Mouse (Mus musculus) gastrocnemius, postnatal 10 days (tissue): ENCODE measurements around the gene Gm42791. TPM values are rescaled to one million over a fixed set of nuclear protein-coding genes. Genes with fewer than 3 reads are reported as not detected.

Source experiments
- DNase-seq: peaks from one replicate; pipeline ENCODE4 v3.0.0; 2021; ENCODE audit warnings: mixed read lengths
- long read RNA-seq, 2 experiments: library from polyadenylated mRNA; stranded (forward); transcript quantifications; one replicate each; pipeline ENCODE4 v2.0.0; 2021
- total RNA-seq, 2 experiments: library from RNA; stranded (reverse); gene quantifications; 2 replicates each; pipeline ENCODE4 v1.2.3; 2021

Gene Gm42791
- 1 to 10 TPM in 1 of 2 experiments, under 1 TPM in 1; 0.89 to 3.7 TPM for total RNA-seq
- long read RNA-seq, experiment 1: 0 reads
- long read RNA-seq, experiment 2: 0 reads

- peak; percentile 90 for DNase-seq
These were observed at the start of gene Gm42791 for GRCm38 (mm10) chr5:148994706-148995414. Gene Gm42791 (minus strand): TSS chr5:148995147.

- no peak for DNase-seq
These were observed 49.1 kb upstream of the Gm42791 start for GRCm38 (mm10) chr5:149044067-149044466.

GRCm38 (mm10) chr5:149043240-149043639, 48.3 kb upstream of the Gm42791 start:
- DNase-seq: no peak

GRCm38 (mm10) chr5:149039825-149040224, 44.9 kb upstream of the Gm42791 start:
- DNase-seq: peak; percentile 35

- DNase-seq: peak; percentile 64
These were observed 42.8 kb upstream of the Gm42791 start for GRCm38 (mm10) chr5:149037729-149038128.

- DNase-seq: no peak
These were observed 42.0 kb upstream of the Gm42791 start for GRCm38 (mm10) chr5:149036920-149037319.

GRCm38 (mm10) chr5:149032438-149032837, 37.5 kb upstream of the Gm42791 start:
- DNase-seq: no peak

GRCm38 (mm10) chr5:149031199-149031750, 36.3 kb upstream of the Gm42791 start:
- DNase-seq: peak; percentile 79

- no peak for DNase-seq
These were observed 35.2 kb upstream of the Gm42791 start for GRCm38 (mm10) chr5:149030103-149030502.

- no peak for DNase-seq
These were observed 33.4 kb upstream of the Gm42791 start for GRCm38 (mm10) chr5:149028394-149028793.

GRCm38 (mm10) chr5:149027389-149027788, 32.4 kb upstream of the Gm42791 start:
- DNase-seq: no peak

- DNase-seq: no peak
These were observed 26.2 kb upstream of the Gm42791 start for GRCm38 (mm10) chr5:149021120-149021519.

- no peak for DNase-seq
These were observed 25.7 kb upstream of the Gm42791 start for GRCm38 (mm10) chr5:149020681-149021062.

GRCm38 (mm10) chr5:149020059-149020680, 25.2 kb upstream of the Gm42791 start:
- no peak for DNase-seq

GRCm38 (mm10) chr5:149017666-149018415, 22.9 kb upstream of the Gm42791 start:
- no peak for DNase-seq

- DNase-seq: no peak
These were observed 22.2 kb upstream of the Gm42791 start for GRCm38 (mm10) chr5:149017181-149017580.

GRCm38 (mm10) chr5:149016261-149016660, 21.3 kb upstream of the Gm42791 start:
- no peak for DNase-seq

- no peak for DNase-seq
These were observed 20.6 kb upstream of the Gm42791 start for GRCm38 (mm10) chr5:149015335-149016201.

- DNase-seq: no peak
These were observed 19.8 kb upstream of the Gm42791 start for GRCm38 (mm10) chr5:149014600-149015268.

GRCm38 (mm10) chr5:149013817-149014508, 19.0 kb upstream of the Gm42791 start:
- no peak for DNase-seq
